Mouse (Mus musculus): Measurements from ENCODE around the gene Tex261. TPM values are rescaled to one million over a fixed set of nuclear protein-coding genes. Genes with fewer than 3 reads are reported as not detected.
A peak's percentile ranks its signal among the peaks of the same experiment; 100 is the strongest.

Gene Tex261
- polyA plus RNA-seq, 1 experiment, result 95.3 TPM

GRCm38 (mm10) chr6:83779026-83779425, 3.4 kb upstream of the Tex261 start:
- no peaks in the 10 kb centered on the region for H3K36me3 ChIP-seq (ENCODE audit: control insufficient read depth, insufficient read depth, low read length)
- H3K4me3 ChIP-seq (ENCODE audit: control insufficient read depth, low read depth, low read length), result no peak overlapping the region
- H3K4me1 ChIP-seq (ENCODE audit: control insufficient read depth, insufficient read depth, low read length), result peaks cover 6% of the 10 kb centered on the region
- TF ChIP-seq CTCF (IDR thresholded peaks at IDR 0.05; ENCODE audit: control insufficient read depth, insufficient read depth, insufficient replicate concordance, low read depth, low read length) (peak; percentile 59; the same call in 1 of the 2 replicates), POLR2A (IDR thresholded peaks at IDR 0.05; ENCODE audit: control insufficient read depth, low read depth, low read length) (no peak)
- no peaks in the 10 kb centered on the region for H3K27me3 ChIP-seq (ENCODE audit: control insufficient read depth, insufficient read depth, low read length)
- H3K27ac ChIP-seq (ENCODE audit: control insufficient read depth, insufficient read depth, low read depth, low read length), result no peak overlapping the region

GRCm38 (mm10) chr6:83778306-83778705, 2.7 kb upstream of the Tex261 start:
- no peak overlapping the region for H3K27ac ChIP-seq (ENCODE audit: control insufficient read depth, insufficient read depth, low read depth, low read length)
- H3K36me3 ChIP-seq (ENCODE audit: control insufficient read depth, insufficient read depth, low read length), result peaks cover under 1% of the 10 kb centered on the region
- no peak for TF ChIP-seq POLR2A (IDR thresholded peaks at IDR 0.05; ENCODE audit: control insufficient read depth, low read depth, low read length)
- no peak for TF ChIP-seq CTCF (IDR thresholded peaks at IDR 0.05; ENCODE audit: control insufficient read depth, insufficient read depth, insufficient replicate concordance, low read depth, low read length)
- H3K27me3 ChIP-seq (ENCODE audit: control insufficient read depth, insufficient read depth, low read length), result no peaks in the 10 kb centered on the region
- peaks cover 6% of the 10 kb centered on the region for H3K4me1 ChIP-seq (ENCODE audit: control insufficient read depth, insufficient read depth, low read length)
- H3K4me3 ChIP-seq (ENCODE audit: control insufficient read depth, low read depth, low read length), result no peak overlapping the region

- TF ChIP-seq POLR2A (IDR thresholded peaks at IDR 0.05; ENCODE audit: control insufficient read depth, low read depth, low read length) (no peak), CTCF (IDR thresholded peaks at IDR 0.05; ENCODE audit: control insufficient read depth, insufficient read depth, insufficient replicate concordance, low read depth, low read length) (no peak)
- Histone ChIP-seq H3K36me3 (ENCODE audit: control insufficient read depth, insufficient read depth, low read length) (peaks cover 1% of the 10 kb centered on the region), H3K4me3 (ENCODE audit: control insufficient read depth, low read depth, low read length) (peak overlapping the region; percentile 90), H3K27me3 (ENCODE audit: control insufficient read depth, insufficient read depth, low read length) (no peaks in the 10 kb centered on the region), H3K27ac (ENCODE audit: control insufficient read depth, insufficient read depth, low read depth, low read length) (peak overlapping the region; percentile 59), H3K4me1 (ENCODE audit: control insufficient read depth, insufficient read depth, low read length) (peaks cover 6% of the 10 kb centered on the region)
These were observed 641 bp downstream of the Tex261 start for GRCm38 (mm10) chr6:83774781-83775563.

- Histone ChIP-seq H3K4me3 (ENCODE audit: control insufficient read depth, low read depth, low read length) (peak overlapping the region; percentile 90), H3K27ac (ENCODE audit: control insufficient read depth, insufficient read depth, low read depth, low read length) (no peak overlapping the region), H3K4me1 (ENCODE audit: control insufficient read depth, insufficient read depth, low read length) (peaks cover 6% of the 10 kb centered on the region), H3K36me3 (ENCODE audit: control insufficient read depth, insufficient read depth, low read length) (peaks cover 1% of the 10 kb centered on the region), H3K27me3 (ENCODE audit: control insufficient read depth, insufficient read depth, low read length) (no peaks in the 10 kb centered on the region)
- no peak for TF ChIP-seq CTCF (IDR thresholded peaks at IDR 0.05; ENCODE audit: control insufficient read depth, insufficient read depth, insufficient replicate concordance, low read depth, low read length)
- TF ChIP-seq POLR2A (IDR thresholded peaks at IDR 0.05; ENCODE audit: control insufficient read depth, low read depth, low read length), result no peak
These were observed 1.5 kb downstream of the Tex261 start for GRCm38 (mm10) chr6:83774126-83774525.

GRCm38 (mm10) chr6:83768485-83768884, 7.1 kb downstream of the Tex261 start:
- Histone ChIP-seq H3K4me3 (ENCODE audit: control insufficient read depth, low read depth, low read length) (no peak overlapping the region), H3K27me3 (ENCODE audit: control insufficient read depth, insufficient read depth, low read length) (no peaks in the 10 kb centered on the region), H3K4me1 (ENCODE audit: control insufficient read depth, insufficient read depth, low read length) (peaks cover 11% of the 10 kb centered on the region), H3K27ac (ENCODE audit: control insufficient read depth, insufficient read depth, low read depth, low read length) (no peak overlapping the region), H3K36me3 (ENCODE audit: control insufficient read depth, insufficient read depth, low read length) (peaks cover 1% of the 10 kb centered on the region)
- TF ChIP-seq CTCF (IDR thresholded peaks at IDR 0.05; ENCODE audit: control insufficient read depth, insufficient read depth, insufficient replicate concordance, low read depth, low read length) (no peak), POLR2A (IDR thresholded peaks at IDR 0.05; ENCODE audit: control insufficient read depth, low read depth, low read length) (no peak)

GRCm38 (mm10) chr6:83766982-83767381, 8.6 kb downstream of the Tex261 start:
- TF ChIP-seq CTCF (IDR thresholded peaks at IDR 0.05; ENCODE audit: control insufficient read depth, insufficient read depth, insufficient replicate concordance, low read depth, low read length) (no peak), POLR2A (IDR thresholded peaks at IDR 0.05; ENCODE audit: control insufficient read depth, low read depth, low read length) (no peak)
- Histone ChIP-seq H3K4me3 (ENCODE audit: control insufficient read depth, low read depth, low read length) (no peak overlapping the region), H3K4me1 (ENCODE audit: control insufficient read depth, insufficient read depth, low read length) (peaks cover 23% of the 10 kb centered on the region), H3K27ac (ENCODE audit: control insufficient read depth, insufficient read depth, low read depth, low read length) (no peak overlapping the region), H3K36me3 (ENCODE audit: control insufficient read depth, insufficient read depth, low read length) (no peaks in the 10 kb centered on the region; the same call in 1 of the 2 replicates), H3K27me3 (ENCODE audit: control insufficient read depth, insufficient read depth, low read length) (no peaks in the 10 kb centered on the region)

- Histone ChIP-seq H3K36me3 (ENCODE audit: control insufficient read depth, insufficient read depth, low read length) (no peaks in the 10 kb centered on the region; the same call in 1 of the 2 replicates), H3K4me3 (ENCODE audit: control insufficient read depth, low read depth, low read length) (peak overlapping the region; percentile 88), H3K4me1 (ENCODE audit: control insufficient read depth, insufficient read depth, low read length) (peaks cover 27% of the 10 kb centered on the region), H3K27ac (ENCODE audit: control insufficient read depth, insufficient read depth, low read depth, low read length) (peak overlapping the region; percentile 83), H3K27me3 (ENCODE audit: control insufficient read depth, insufficient read depth, low read length) (no peaks in the 10 kb centered on the region)
- no peak for TF ChIP-seq CTCF (IDR thresholded peaks at IDR 0.05; ENCODE audit: control insufficient read depth, insufficient read depth, insufficient replicate concordance, low read depth, low read length)
- no peak for TF ChIP-seq POLR2A (IDR thresholded peaks at IDR 0.05; ENCODE audit: control insufficient read depth, low read depth, low read length)
These were observed 12.7 kb downstream of the Tex261 start for GRCm38 (mm10) chr6:83762880-83763431.

Measured in testis, adult 2 months (tissue).